Mouse (Mus musculus): ENCODE measurements around the gene Hcn2.

The Hcn2 gene

GRCm38 (mm10) chr10:79716254-79716987 lies at the start of gene Hcn2:
Gene Hcn2 (plus strand): TSS chr10:79716634.
- no peak for DNase-seq (ENCODE audit: low spot score in 2 of 2)

- DNase-seq (ENCODE audit: low spot score in 2 of 2) = no peak
Observed at GRCm38 (mm10) chr10:79668076-79668475, 48.4 kb upstream of the Hcn2 start.

GRCm38 (mm10) chr10:79668771-79669575 lies 47.5 kb upstream of the Hcn2 start, which contains the start of gene Tpgs1:
Gene Tpgs1 (plus strand): TSS chr10:79669369.
- DNase-seq (ENCODE audit: low spot score in 2 of 2) = peak; percentile 72 to 80

- DNase-seq (ENCODE audit: low spot score in 2 of 2) = peak; percentile 51 to 69
Observed at GRCm38 (mm10) chr10:79669576-79670057, 46.8 kb upstream of the Hcn2 start.

GRCm38 (mm10) chr10:79670071-79670888 lies 46.2 kb upstream of the Hcn2 start:
- no peak for DNase-seq (ENCODE audit: low spot score in 2 of 2)

- DNase-seq (ENCODE audit: low spot score in 2 of 2) = no peak
Observed at GRCm38 (mm10) chr10:79671396-79672087, 44.9 kb upstream of the Hcn2 start.

GRCm38 (mm10) chr10:79672088-79672455 lies 44.4 kb upstream of the Hcn2 start:
- DNase-seq (ENCODE audit: low spot score in 2 of 2) = no peak

- no peak for DNase-seq (ENCODE audit: low spot score in 2 of 2)
Observed at GRCm38 (mm10) chr10:79673054-79673453, 43.4 kb upstream of the Hcn2 start.

GRCm38 (mm10) chr10:79675346-79676035 lies 40.9 kb upstream of the Hcn2 start:
- no peak for DNase-seq (ENCODE audit: low spot score in 2 of 2)

- DNase-seq (ENCODE audit: low spot score in 2 of 2) = no peak
Observed at GRCm38 (mm10) chr10:79680606-79681495, 35.6 kb upstream of the Hcn2 start.

GRCm38 (mm10) chr10:79681591-79682245 lies 34.7 kb upstream of the Hcn2 start, which contains the start of gene Cdc34:
Gene Cdc34 (plus strand): TSS chr10:79682195.
- DNase-seq (ENCODE audit: low spot score in 2 of 2) = peak; percentile 97

GRCm38 (mm10) chr10:79682551-79682915 lies 33.9 kb upstream of the Hcn2 start:
- no peak for DNase-seq (ENCODE audit: low spot score in 2 of 2)

GRCm38 (mm10) chr10:79682916-79683582 lies 33.4 kb upstream of the Hcn2 start:
- DNase-seq (ENCODE audit: low spot score in 2 of 2) = peak in 1 of 2 experiments; percentile 44

- DNase-seq (ENCODE audit: low spot score in 2 of 2) = no peak
Observed at GRCm38 (mm10) chr10:79683726-79684640, 32.5 kb upstream of the Hcn2 start.

GRCm38 (mm10) chr10:79684770-79685600 lies 31.4 kb upstream of the Hcn2 start:
- no peak for DNase-seq (ENCODE audit: low spot score in 2 of 2)

- DNase-seq (ENCODE audit: low spot score in 2 of 2) = no peak
Observed at GRCm38 (mm10) chr10:79686219-79686618, 30.2 kb upstream of the Hcn2 start.

- no peak for DNase-seq (ENCODE audit: low spot score in 2 of 2)
Observed at GRCm38 (mm10) chr10:79686691-79687090, 29.7 kb upstream of the Hcn2 start.

Data from spleen, postnatal 14 days (tissue).